Mouse (Mus musculus) limb, embryonic 15.5 days (tissue): Measurements from ENCODE around the gene Rpn1. TPM values are rescaled to one million over a fixed set of nuclear protein-coding genes. Genes with fewer than 3 reads are reported as not detected.
A peak's percentile ranks its signal among the peaks of the same experiment; 100 is the strongest.

Experiments used
- ATAC-seq: fragments of 200-750 bp; cut with Nextera tagmentation; 2 replicates; pipeline ENCODE4 v1.8.0; 2017; ENCODE audit warnings: low read depth, moderate TSS enrichment; ENCODE audit not compliant: insufficient number of reproducible peaks, low FRiP score, low TSS enrichment
- H3K27ac ChIP-seq: fragments of 300-500 bp; sonication (generic); 2 replicates; pipeline ENCODE4 v1.5.1; 2015; ENCODE audit warnings: moderate library complexity, mild to moderate bottlenecking, inconsistent platforms
- H3K27me3 ChIP-seq: fragments of 300-500 bp; sonication (generic); 2 replicates; pipeline ENCODE4 v1.6.1; 2015; ENCODE audit warnings: inconsistent platforms
- H3K36me3 ChIP-seq: fragments of 300-500 bp; sonication (generic); 2 replicates; pipeline ENCODE4 v1.6.1; 2015; ENCODE audit warnings: inconsistent platforms
- H3K4me1 ChIP-seq: fragments of 300-500 bp; sonication (generic); 2 replicates; pipeline ENCODE4 v1.6.1; 2015; ENCODE audit warnings: inconsistent platforms
- H3K4me2 ChIP-seq: fragments of 300-500 bp; sonication (generic); 2 replicates; pipeline ENCODE4 v1.6.1; 2015; ENCODE audit warnings: mild to moderate bottlenecking, inconsistent platforms
- H3K4me3 ChIP-seq: fragments of 300-500 bp; sonication (generic); 2 replicates; pipeline ENCODE4 v1.5.1; 2015; ENCODE audit warnings: mild to moderate bottlenecking, inconsistent platforms
- H3K9ac ChIP-seq: fragments of 300-500 bp; sonication (generic); 2 replicates; pipeline ENCODE4 v1.6.1; 2015; ENCODE audit warnings: inconsistent platforms
- H3K9me3 ChIP-seq: fragments of 300-500 bp; sonication (generic); 2 replicates; pipeline ENCODE4 v1.6.1; 2016; ENCODE audit warnings: inconsistent platforms
- WGBS: fragments of 180-500 bp; shearing (Covaris S2); methylation state at CpG from one replicate; pipeline ENCODE4 v1.1.7; 2015; 5-methylcytosine and 5-hydroxymethylcytosine counted together
- microRNA-seq: library from miRNA; unstranded; fragments of <30 nt; microRNA quantifications from one replicate; pipeline ENCODE4, GENCODE M21; 2016
- polyA plus RNA-seq: library from polyadenylated mRNA; unstranded; fragments of >200 nt; fragmentation: Nextera tagmentation; extraction: Ambion mirVana; gene quantifications from 2 replicates; pipeline ENCODE4 v1.2.1, GENCODE M21; 2015

The Rpn1 gene
- polyA plus RNA-seq, 1 experiment from 2014 or later = 437 TPM

DNA sequence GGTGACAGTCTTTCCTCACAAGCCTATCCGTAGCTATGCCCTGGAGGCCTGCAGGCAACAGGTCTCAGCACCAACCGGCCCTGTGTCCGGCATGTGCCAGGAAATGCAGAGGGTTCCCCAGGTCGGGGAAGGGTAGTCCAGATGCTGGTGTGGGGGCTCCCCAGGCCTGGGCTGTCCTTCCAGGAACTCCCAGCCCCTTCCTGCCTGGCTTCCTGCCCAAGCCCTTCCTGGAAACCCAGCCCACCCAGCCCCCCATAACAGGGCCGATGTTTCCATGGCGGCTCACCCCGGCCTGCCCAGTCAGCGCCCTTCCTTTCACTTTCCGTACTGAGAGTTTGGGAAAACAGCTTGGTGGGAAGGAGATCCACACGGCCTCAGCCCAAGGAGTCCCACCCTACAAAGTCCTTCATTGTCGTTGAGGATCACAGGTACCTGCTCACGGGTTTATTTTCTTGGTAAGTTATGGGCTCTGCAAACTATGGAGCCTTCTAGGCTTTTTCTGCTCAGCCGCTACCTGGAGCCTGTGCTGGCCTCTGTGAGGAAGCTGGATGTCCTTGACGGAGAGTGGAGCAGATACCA is 67.9 kb downstream of the Rpn1 start:
- no peak overlapping the region for H3K4me2 ChIP-seq
- ATAC-seq = 0 out of 2 replicates have a peak, but pooled peaks have one; percentile 22
- WGBS = 69% methylated on average over 14 of the region's 14 CpGs
- H3K27me3 ChIP-seq = no peaks in the 10 kb centered on the region
- no peaks in the 10 kb centered on the region for H3K9me3 ChIP-seq
- no peaks in the 10 kb centered on the region for H3K36me3 ChIP-seq
- no peak overlapping the region for H3K9ac ChIP-seq
- no peak overlapping the region for H3K4me3 ChIP-seq
- H3K27ac ChIP-seq = peak overlapping the region; percentile 62
- H3K4me1 ChIP-seq = peaks cover 8% of the 10 kb centered on the region

DNA sequence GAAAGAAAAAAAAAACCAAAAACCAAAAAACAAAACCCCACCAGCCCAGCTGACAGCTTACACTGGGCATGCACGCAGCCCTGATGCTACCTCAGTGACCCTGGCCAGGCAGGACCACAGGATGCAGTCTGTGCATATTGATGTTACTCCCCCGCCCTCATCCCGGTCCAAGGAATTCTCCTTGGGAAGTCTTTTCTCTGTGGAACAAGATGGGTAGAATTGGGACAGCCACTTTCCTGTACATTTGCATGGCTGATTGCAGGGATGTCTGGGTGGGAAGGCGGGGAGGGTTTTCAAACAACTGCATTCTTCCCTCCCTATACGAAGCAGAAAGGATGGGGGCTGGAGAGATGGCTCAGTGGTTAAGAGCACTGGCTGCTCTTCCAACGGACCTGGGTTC is 68.7 kb downstream of the Rpn1 start:
- no peak overlapping the region for H3K4me2 ChIP-seq
- 76% methylated on average over 6 of the region's 6 CpGs for WGBS
- H3K4me3 ChIP-seq = no peak overlapping the region
- no peaks in the 10 kb centered on the region for H3K27me3 ChIP-seq
- peaks cover 5% of the 10 kb centered on the region; the same call in 1 of the 2 replicates for H3K4me1 ChIP-seq
- H3K36me3 ChIP-seq = no peaks in the 10 kb centered on the region
- peak overlapping the region; percentile 62; the same call in 1 of the 2 replicates for H3K27ac ChIP-seq
- H3K9ac ChIP-seq = no peak overlapping the region
- H3K9me3 ChIP-seq = no peaks in the 10 kb centered on the region
- no peak for ATAC-seq

Small RNA genes lying within 50 kb of the gene (microRNA-seq; reads per million reads assigned to microRNA genes)
- gene Mir6376 = not detected

Other genes with a start within 250 kb of the Rpn1 start
- gene Gm45140, start 248.7 kb upstream of the Rpn1 start, polyA plus RNA-seq = 3.0 and 5.1 TPM in 2 replicates
- 36.4 and 45.6 TPM in 2 replicates for gene Isy1, start 245.7 kb upstream of the Rpn1 start, polyA plus RNA-seq
- 1,091 and 1,093 TPM in 2 replicates for gene Cnbp, start 233.4 kb upstream of the Rpn1 start, polyA plus RNA-seq
- 183 and 189 TPM in 2 replicates for gene Copg1, start 196.7 kb upstream of the Rpn1 start, polyA plus RNA-seq
- 48.8 and 49.8 TPM in 2 replicates for gene Hmces, start 170.5 kb upstream of the Rpn1 start, polyA plus RNA-seq
- 25.3 and 26.3 TPM in 2 replicates for gene H1fx, start 102.8 kb upstream of the Rpn1 start, polyA plus RNA-seq
- gene Rab7, start 39.2 kb upstream of the Rpn1 start, polyA plus RNA-seq = 221 and 249 TPM in 2 replicates
- 21.8 and 21.9 TPM in 2 replicates for gene Gata2, start 109.4 kb downstream of the Rpn1 start, polyA plus RNA-seq
- not detected in 2 replicates for gene Dnajb8, start 137.8 kb downstream of the Rpn1 start, polyA plus RNA-seq